Mouse (Mus musculus): ENCODE data around the gene Cks1b. TPM values are rescaled to one million over a fixed set of nuclear protein-coding genes. Genes with fewer than 3 reads are reported as not detected.
A peak's percentile ranks its signal among the peaks of the same experiment; 100 is the strongest.

Gene Cks1b
- 79.8 and 129 TPM in 2 replicates for polyA plus RNA-seq (2012; rRNA removed)

DNA sequence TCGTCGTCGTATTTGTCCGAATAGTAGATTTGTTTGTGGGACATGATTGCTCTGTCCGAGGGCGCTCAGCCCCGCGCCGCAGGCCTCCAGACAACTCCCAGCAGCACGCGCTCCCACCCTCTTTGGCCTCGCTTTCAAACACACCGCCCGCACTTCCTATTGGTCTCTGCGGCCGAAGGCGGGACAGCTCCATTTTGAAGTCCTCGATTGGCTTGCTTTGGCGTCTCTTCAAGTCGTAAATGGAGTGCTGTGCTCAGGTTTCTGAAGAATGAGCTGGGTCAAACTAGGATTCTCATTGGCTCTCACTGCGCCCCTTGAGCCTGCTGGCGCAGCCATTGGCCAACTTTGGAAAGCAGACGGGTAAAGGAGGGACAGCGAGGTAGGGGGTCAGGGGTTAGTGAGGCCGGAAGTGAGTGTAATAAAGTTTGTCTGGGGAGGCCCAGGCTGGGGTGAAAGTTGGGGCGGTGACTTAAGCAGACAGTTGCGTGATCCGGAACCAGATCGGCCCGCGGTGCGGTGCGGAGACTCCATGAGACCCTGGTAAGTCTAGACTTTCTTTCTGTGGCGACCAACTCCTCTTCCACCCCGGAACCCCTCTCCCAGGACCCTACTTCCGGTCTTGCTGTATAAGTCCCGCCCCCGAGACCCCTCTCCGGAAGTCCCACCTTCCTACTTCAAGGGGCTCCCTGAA is at the start of gene Cks1b, which contains the start of gene Shc1:
TSS of gene Cks1b (minus strand) at position 214 of the 691 bp plus-strand sequence.
TSS of gene Shc1 (plus strand) at position 274 of the 691 bp plus-strand sequence.
- peak; percentile 100 for DNase-seq (ENCODE audit: low read depth)
- TF ChIP-seq POLR2A (IDR thresholded peaks at IDR 0.05; ENCODE audit: borderline replicate concordance, extremely low read depth, insufficient read depth, insufficient read length, poor library complexity, severe bottlenecking) (peak; percentile 28; the same call in 1 of the 2 replicates), CTCF (IDR thresholded peaks at IDR 0.05; ENCODE audit: borderline replicate concordance, extremely low read depth, insufficient read depth, insufficient read length) (no peak)

DNA sequence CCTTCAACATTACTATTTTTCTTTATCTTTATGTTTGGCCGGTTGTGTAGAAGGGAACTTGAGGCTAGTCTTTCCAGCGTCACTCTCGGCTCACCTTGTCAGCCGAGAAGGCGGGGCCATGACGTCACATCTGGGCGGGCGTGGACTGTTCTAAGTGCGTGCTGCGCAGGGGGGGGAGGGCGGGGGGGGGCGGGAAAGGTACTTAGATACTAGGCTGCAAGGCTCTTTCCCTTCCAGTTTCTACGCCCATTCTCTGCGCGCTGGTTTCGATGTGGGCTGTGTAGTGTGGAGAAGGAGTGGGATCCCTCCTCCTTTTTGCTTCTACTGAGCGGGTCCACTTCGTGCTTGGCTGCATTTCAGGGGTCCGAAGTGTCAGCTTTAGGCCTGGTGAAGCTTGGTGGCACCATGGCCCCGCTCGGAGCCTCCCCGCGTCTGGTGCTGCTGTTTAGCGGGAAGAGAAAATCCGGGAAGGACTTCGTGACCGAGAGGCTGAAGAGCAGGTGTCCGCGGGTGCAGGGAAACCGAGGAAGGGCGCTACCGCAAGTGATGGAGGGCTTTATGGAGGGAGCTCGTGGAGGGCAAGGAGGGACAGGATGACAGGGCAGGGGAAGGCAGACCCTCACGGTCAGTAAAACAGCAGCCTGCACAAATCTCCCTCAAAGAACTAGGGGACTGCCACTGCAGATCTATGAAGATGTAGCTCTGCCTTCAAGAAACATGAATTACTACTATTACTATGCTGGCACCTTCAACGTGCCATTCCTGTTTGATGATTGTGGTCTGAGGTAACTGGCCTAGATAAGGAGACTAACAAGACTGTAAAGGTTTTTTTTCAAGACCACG is 41.0 kb upstream of the Cks1b start:
- DNase-seq (ENCODE audit: low read depth) = peak; percentile 96
- TF ChIP-seq CTCF (IDR thresholded peaks at IDR 0.05; ENCODE audit: borderline replicate concordance, extremely low read depth, insufficient read depth, insufficient read length) = no peak
- TF ChIP-seq POLR2A (IDR thresholded peaks at IDR 0.05; ENCODE audit: borderline replicate concordance, extremely low read depth, insufficient read depth, insufficient read length, poor library complexity, severe bottlenecking) = no peak

DNA sequence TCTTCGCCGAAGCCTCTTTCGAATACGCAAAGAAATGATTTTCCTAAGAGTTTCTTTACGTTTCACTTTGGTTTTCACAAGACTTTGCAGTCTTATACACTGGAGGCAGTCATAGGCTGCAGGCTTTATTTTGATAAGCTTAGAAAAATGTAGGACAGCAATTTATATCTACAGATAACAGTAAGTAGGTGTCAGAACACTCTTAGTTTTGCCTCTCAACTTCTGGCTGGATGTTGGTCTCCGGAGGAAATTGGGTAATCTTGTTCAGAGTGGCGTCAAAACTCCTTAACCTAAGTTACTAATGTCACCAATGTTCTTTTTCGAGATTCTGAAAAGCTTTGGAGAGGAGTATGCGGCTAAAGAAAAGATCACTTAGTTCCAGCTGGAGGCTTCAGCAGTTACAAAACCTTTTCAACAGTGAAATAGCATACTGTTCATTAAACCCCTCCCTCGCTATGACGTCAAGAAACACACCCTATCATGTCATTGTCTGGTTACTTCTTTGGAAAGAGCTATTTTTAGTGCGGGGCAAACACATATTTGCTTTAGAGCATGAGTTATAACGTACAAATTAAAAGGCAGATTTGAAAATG is 40.3 kb upstream of the Cks1b start:
- TF ChIP-seq POLR2A (IDR thresholded peaks at IDR 0.05; ENCODE audit: borderline replicate concordance, extremely low read depth, insufficient read depth, insufficient read length, poor library complexity, severe bottlenecking) (no peak), CTCF (IDR thresholded peaks at IDR 0.05; ENCODE audit: borderline replicate concordance, extremely low read depth, insufficient read depth, insufficient read length) (no peak)
- no peak for DNase-seq (ENCODE audit: low read depth)

DNA sequence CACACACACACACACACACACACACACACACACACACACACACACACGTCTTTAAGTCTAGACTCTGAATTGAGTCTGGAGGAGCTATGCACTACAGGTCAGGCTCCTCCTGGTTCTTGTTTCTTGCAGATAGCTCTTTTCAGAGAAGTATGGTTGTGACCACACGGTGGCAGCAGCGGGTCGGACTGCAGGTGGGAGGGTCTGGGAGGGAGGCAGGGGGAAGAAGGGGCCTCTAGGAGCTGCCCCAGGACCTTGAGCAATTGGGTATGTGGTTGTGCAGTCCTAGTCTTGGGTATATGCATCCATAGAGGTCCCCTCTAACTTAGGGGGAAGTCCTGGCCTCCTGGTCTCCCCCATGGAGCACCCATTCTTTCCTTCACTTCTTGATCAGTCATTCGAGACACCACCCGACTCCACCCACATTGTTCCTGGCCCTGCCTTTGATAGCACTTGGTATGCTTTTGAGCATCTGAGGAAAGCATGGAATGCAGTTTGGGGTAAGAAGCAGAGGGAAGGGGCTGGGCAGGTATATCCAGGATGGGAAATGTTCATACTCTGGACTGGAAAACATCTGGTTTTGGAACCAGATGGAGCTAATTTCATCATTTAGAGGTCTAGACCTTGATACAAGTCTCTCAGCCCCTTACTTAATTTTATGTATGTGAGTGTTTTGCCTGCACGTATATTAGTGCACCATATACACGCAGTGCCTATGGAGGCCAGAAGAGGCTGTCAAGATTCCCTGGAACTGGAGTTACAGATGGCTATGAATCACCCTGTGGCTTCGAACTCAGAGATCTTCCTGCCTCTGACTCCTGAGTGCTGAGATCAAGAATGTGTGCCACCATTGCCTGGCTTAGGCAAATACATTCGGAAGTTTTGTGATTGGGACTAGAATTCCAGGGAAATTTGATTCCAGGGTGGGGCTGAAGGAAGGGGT is 38.8 kb upstream of the Cks1b start:
- TF ChIP-seq POLR2A (IDR thresholded peaks at IDR 0.05; ENCODE audit: borderline replicate concordance, extremely low read depth, insufficient read depth, insufficient read length, poor library complexity, severe bottlenecking) (no peak), CTCF (IDR thresholded peaks at IDR 0.05; ENCODE audit: borderline replicate concordance, extremely low read depth, insufficient read depth, insufficient read length) (peak; percentile 77)
- DNase-seq (ENCODE audit: low read depth) = peak; percentile 81

DNA sequence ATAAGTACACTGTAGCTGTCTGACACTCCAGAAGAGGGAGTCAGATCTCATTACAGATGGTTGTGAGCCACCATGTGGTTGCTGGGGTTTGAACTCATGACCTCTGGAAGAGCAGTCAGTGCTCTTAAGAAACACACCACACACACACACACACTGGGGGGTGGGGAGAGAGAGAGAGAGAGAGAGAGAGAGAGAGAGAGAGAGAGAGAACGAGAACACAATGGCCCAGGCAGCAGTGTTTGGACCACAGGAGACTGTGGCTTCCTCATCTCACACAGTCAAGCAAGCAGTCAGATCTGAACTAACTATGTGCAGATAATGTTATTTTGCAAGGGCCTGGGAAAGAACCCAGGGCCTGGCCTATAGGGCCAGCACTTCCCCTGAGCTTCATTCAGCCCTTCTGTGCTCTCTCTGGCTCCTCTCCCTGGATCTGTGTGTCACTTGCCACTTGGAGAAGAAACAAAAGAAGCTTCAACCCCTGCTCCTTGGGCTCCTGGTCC is 37.7 kb upstream of the Cks1b start:
- TF ChIP-seq POLR2A (IDR thresholded peaks at IDR 0.05; ENCODE audit: borderline replicate concordance, extremely low read depth, insufficient read depth, insufficient read length, poor library complexity, severe bottlenecking) = no peak
- no peak for TF ChIP-seq CTCF (IDR thresholded peaks at IDR 0.05; ENCODE audit: borderline replicate concordance, extremely low read depth, insufficient read depth, insufficient read length)
- no peak for DNase-seq (ENCODE audit: low read depth)

DNA sequence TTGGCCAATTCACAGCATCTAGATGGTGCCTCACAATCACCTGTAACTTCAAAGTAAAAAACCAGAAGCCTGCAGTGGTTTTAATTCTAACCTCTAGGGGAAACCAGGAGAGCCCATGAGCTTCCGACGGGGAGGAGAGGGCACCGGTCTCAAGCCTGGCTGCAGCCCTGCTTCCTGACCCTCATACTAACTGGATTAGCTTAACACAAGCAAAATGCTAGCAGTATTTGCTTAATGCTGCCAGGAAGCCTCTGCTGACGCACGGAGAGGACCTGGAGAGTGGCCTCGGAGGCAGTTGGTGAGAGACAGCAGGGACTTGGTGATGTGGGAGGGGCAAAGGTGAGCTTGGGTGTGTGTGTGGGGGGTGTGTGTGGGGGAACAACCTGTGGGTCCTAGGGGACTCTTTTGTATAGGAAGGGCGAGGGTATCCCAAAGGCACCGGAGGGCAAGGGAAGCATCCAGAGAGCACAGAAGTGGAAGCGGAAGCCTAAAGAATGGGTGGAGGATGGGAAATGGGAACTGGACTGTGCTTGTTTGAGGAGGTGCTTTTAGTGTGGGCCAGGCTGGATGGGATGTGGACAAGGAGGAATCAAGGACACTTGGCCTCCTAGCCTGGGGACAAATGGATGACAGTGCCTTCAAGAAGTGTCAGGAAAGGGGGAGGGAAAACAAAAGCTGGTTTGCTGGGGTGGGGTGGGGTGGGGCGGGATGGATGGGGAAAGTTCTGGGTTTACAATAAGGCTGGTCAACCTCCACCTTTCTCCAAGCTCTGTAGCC is 36.4 kb upstream of the Cks1b start, which contains the start of gene Pmvk:
TSS of gene Pmvk (plus strand) at position 141 of the 777 bp plus-strand sequence.
- TF ChIP-seq CTCF (IDR thresholded peaks at IDR 0.05; ENCODE audit: borderline replicate concordance, extremely low read depth, insufficient read depth, insufficient read length) = no peak
- no peak for TF ChIP-seq POLR2A (IDR thresholded peaks at IDR 0.05; ENCODE audit: borderline replicate concordance, extremely low read depth, insufficient read depth, insufficient read length, poor library complexity, severe bottlenecking)
- DNase-seq (ENCODE audit: low read depth) = no peak

DNA sequence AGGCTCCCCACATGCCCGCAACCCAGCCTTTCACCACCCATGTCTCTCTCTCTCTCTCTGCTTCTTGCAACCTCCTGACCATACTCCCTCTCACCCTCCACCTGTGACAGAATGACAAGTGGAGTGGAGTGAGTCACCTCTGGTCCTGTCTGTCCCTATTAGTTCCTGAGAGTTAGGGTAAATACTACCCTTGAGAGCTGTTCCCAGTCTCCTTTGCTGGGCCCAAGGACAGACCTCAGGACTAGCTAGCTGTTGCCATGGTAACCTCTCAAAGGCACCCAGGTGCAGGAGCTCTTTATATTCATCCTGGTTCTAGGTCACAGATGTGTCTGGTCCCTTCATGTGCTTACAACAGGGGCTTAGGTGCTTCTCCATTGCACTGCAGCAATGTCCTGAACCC is 33.7 kb upstream of the Cks1b start:
- peak; percentile 42 for DNase-seq (ENCODE audit: low read depth)
- TF ChIP-seq CTCF (IDR thresholded peaks at IDR 0.05; ENCODE audit: borderline replicate concordance, extremely low read depth, insufficient read depth, insufficient read length) (no peak), POLR2A (IDR thresholded peaks at IDR 0.05; ENCODE audit: borderline replicate concordance, extremely low read depth, insufficient read depth, insufficient read length, poor library complexity, severe bottlenecking) (no peak)

DNA sequence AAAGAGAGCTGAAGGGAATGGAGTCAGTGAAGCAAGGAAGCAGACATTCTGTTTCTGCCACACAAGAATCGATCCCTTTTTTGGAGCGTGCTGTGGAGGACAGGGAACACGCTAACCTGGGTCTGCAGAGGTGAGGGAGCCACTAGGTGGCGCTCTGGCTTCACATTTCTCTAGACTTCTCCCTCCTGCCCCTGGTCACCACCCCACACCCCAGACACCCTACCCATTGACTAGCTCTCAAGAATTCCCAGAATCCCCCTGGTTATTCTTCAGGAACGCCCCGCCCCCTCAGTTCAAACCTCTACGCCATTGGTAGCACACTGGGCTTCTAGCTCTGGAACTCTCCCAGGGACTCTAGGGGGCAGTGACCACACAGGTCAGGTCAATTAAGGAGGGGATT is 31.4 kb upstream of the Cks1b start:
- DNase-seq (ENCODE audit: low read depth) = peak; percentile 77
- TF ChIP-seq POLR2A (IDR thresholded peaks at IDR 0.05; ENCODE audit: borderline replicate concordance, extremely low read depth, insufficient read depth, insufficient read length, poor library complexity, severe bottlenecking) = no peak
- TF ChIP-seq CTCF (IDR thresholded peaks at IDR 0.05; ENCODE audit: borderline replicate concordance, extremely low read depth, insufficient read depth, insufficient read length) = peak; percentile 80

DNA sequence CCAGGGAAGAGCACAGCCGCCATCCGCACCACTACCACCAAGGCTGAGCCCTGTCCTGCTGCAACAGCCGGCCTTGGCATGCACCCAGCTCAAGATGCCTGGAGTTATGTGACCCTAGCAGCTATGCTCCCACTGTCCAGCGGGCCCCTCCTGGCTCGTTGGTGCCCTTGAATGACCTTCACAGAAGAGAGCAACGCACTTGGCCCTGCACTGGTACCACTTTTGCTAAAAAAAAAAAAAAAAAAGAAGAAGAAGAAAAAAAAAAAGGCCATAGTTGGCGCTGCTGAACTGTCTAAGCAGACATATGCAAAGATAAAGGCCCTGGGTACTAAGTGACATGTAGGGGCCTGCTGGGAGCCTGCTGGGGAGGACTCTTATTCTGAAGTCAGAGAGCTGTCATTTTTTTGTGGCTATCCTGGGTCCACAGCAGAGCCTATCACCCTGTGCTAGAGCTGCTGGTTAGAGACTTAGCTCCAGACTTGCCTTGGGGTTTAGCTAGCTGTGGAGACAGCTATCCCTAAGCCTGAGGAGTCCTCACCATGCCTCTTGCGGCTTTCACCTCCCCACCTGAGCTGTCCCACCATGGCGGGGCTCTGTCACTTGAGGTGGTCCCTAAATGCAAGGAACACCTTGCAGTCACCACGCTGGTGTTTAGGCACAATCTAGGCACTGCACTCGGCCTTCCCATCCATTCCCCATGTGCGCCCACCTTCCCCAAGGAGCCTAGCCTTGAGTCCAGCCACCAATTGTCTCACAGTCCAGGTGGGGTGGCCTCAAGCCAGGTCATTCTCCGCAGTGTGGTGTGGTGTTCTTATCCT is 30.7 kb upstream of the Cks1b start:
- no peak for DNase-seq (ENCODE audit: low read depth)
- TF ChIP-seq POLR2A (IDR thresholded peaks at IDR 0.05; ENCODE audit: borderline replicate concordance, extremely low read depth, insufficient read depth, insufficient read length, poor library complexity, severe bottlenecking) = no peak
- TF ChIP-seq CTCF (IDR thresholded peaks at IDR 0.05; ENCODE audit: borderline replicate concordance, extremely low read depth, insufficient read depth, insufficient read length) = no peak

Data from brain, embryonic 14.5 days (tissue).